ENCODE assay signal across 8 mouse cellular contexts in the genomic region with DNA sequence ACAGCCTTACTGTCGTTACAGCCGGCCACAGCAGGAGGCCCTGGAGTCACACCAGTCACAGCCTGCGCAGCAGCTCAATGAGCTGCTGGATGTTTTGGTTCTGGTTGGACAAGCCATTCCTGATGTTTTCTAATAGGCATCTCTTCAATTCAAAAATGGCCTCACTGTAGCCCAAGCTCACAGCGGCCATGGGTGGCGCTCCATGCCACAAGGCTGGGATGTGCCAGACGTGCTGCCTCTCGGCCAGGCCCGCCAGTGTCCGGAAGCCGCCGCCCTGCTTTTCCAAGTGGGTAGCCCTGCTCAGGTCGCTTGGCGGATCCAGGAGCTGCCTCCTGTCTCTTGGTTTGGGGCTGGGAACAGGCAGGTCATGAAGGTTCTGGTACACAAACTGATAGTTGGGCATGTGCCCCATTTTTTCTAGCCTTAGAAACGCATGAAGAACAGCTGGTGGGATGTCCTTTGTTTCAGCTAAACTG. TPM values are rescaled to one million over a fixed set of nuclear protein-coding genes. Genes with fewer than 3 reads are reported as not detected.
DNase-seq lines count a peak whose midpoint lies in the region; ATAC-seq and TF ChIP-seq lines count a peak whose summit lies in the region.

Gene Mrps24, minus strand, starts transcription at position 51 of the 476 bp plus-strand sequence.

- H3K27ac ChIP-seq in kidney, adult 2 months (ENCODE audit: insufficient read depth, low read depth, low read length) = no peak within 1 kb of the TSS
- no peak within 1 kb of the TSS for H3K27ac ChIP-seq in forebrain, embryonic 15.5 days (replicated peaks)
- H3K27ac ChIP-seq in hindbrain, embryonic 10.5 days = no peak within 1 kb of the TSS
- no peak within 1 kb of the TSS for H3K27ac ChIP-seq in liver, embryonic 11.5 days (ENCODE audit: low read depth, low read length)
- no peak within 1 kb of the TSS for H3K27ac ChIP-seq in stomach, embryonic 16.5 days (ENCODE audit: low read length)

- no peak for DNase-seq in kidney, adult 2 months
- DNase-seq in kidney, adult 11 months = no peak
- peak; percentile 29 for DNase-seq in R1 (ENCODE audit: low read depth, low spot score)
- no peak for DNase-seq in hindbrain, embryonic 10.5 days (ENCODE audit: low spot score)
- no peak for DNase-seq in liver, embryonic 11.5 days (ENCODE audit: low spot score)
- no peak for DNase-seq in urinary bladder, adult 18-20 months (ENCODE audit: low spot score in 2 of 2)

- no peak within 1 kb of the TSS for H3K4me2 ChIP-seq in forebrain, embryonic 15.5 days (replicated peaks)
- no peak within 1 kb of the TSS for H3K4me2 ChIP-seq in liver, embryonic 11.5 days
- no peak within 1 kb of the TSS for H3K4me2 ChIP-seq in stomach, embryonic 16.5 days (ENCODE audit: low read depth, low read length)

- no peak for ATAC-seq in forebrain, embryonic 15.5 days (replicated peaks)
- ATAC-seq in liver, embryonic 11.5 days (replicated peaks; ENCODE audit: low FRiP score) = no peak
- ATAC-seq in stomach, embryonic 16.5 days (ENCODE audit: insufficient read depth, low FRiP score) = no peak

- TF ChIP-seq CTCF in kidney, adult 2 months (conservative IDR thresholded peaks at IDR 0.05; ENCODE audit: insufficient read depth, insufficient read length, low read depth, low read length) = no peak

- no peak within 1 kb of the TSS for H3K4me3 ChIP-seq in kidney, adult 2 months (ENCODE audit: insufficient read depth, low read depth, low read length)
- H3K4me3 ChIP-seq in forebrain, embryonic 15.5 days = no peak within 1 kb of the TSS
- no peak within 1 kb of the TSS for H3K4me3 ChIP-seq in hindbrain, embryonic 10.5 days
- H3K4me3 ChIP-seq in liver, embryonic 11.5 days (ENCODE audit: low read depth, low read length) = no peak within 1 kb of the TSS
- no peak within 1 kb of the TSS for H3K4me3 ChIP-seq in stomach, embryonic 16.5 days (replicated peaks; ENCODE audit: low read length)

- no peaks in the 10 kb centered on the region for H3K9me3 ChIP-seq in forebrain, embryonic 15.5 days
- no peaks in the 10 kb centered on the region for H3K9me3 ChIP-seq in hindbrain, embryonic 10.5 days
- H3K9me3 ChIP-seq in liver, embryonic 11.5 days (ENCODE audit: control insufficient read depth, low read length) = no peaks in the 10 kb centered on the region
- H3K9me3 ChIP-seq in stomach, embryonic 16.5 days (replicated peaks; ENCODE audit: control insufficient read depth, low read length) = no peaks in the 10 kb centered on the region

- WGBS in kidney, adult 2 months = 85% methylated on average over 14 of the region's 14 CpGs
- WGBS in forebrain, embryonic 15.5 days = 80% methylated on average over 14 of the region's 14 CpGs
- 80% methylated on average over 14 of the region's 14 CpGs for WGBS in hindbrain, embryonic 10.5 days
- WGBS in liver, embryonic 11.5 days = 86% methylated on average over 14 of the region's 14 CpGs
- WGBS in stomach, embryonic 16.5 days = 77% methylated on average over 14 of the region's 14 CpGs

- H3K36me3 ChIP-seq in kidney, adult 2 months (ENCODE audit: control insufficient read depth, insufficient read depth, low read length) = peaks cover 3% of the 10 kb centered on the region; the same call in 1 of the 2 replicates
- H3K36me3 ChIP-seq in forebrain, embryonic 15.5 days = peaks cover 36% of the 10 kb centered on the region
- H3K36me3 ChIP-seq in hindbrain, embryonic 10.5 days = peaks cover 45% of the 10 kb centered on the region
- H3K36me3 ChIP-seq in liver, embryonic 11.5 days (ENCODE audit: control insufficient read depth, insufficient read depth, low read length) = peaks cover 18% of the 10 kb centered on the region
- peaks cover 34% of the 10 kb centered on the region for H3K36me3 ChIP-seq in stomach, embryonic 16.5 days (ENCODE audit: control insufficient read depth, insufficient read depth, low read length)

- no peaks in the 10 kb centered on the region for H3K4me1 ChIP-seq in kidney, adult 2 months (ENCODE audit: control insufficient read depth, insufficient read depth, low read length)
- no peaks in the 10 kb centered on the region for H3K4me1 ChIP-seq in forebrain, embryonic 15.5 days
- H3K4me1 ChIP-seq in hindbrain, embryonic 10.5 days (replicated peaks) = no peaks in the 10 kb centered on the region
- no peaks in the 10 kb centered on the region for H3K4me1 ChIP-seq in liver, embryonic 11.5 days (replicated peaks; ENCODE audit: control insufficient read depth, insufficient read depth, low read length)
- H3K4me1 ChIP-seq in stomach, embryonic 16.5 days (ENCODE audit: control insufficient read depth, insufficient read depth, low read length) = no peaks in the 10 kb centered on the region

- no peak within 1 kb of the TSS for H3K9ac ChIP-seq in forebrain, embryonic 15.5 days (replicated peaks)
- H3K9ac ChIP-seq in liver, embryonic 11.5 days (ENCODE audit: low read depth, low read length) = no peak within 1 kb of the TSS
- no peak within 1 kb of the TSS for H3K9ac ChIP-seq in stomach, embryonic 16.5 days (ENCODE audit: low read length)

- H3K27me3 ChIP-seq in kidney, adult 2 months (replicated peaks; ENCODE audit: control insufficient read depth, insufficient read depth, low read length) = no peaks in the 10 kb centered on the region
- H3K27me3 ChIP-seq in forebrain, embryonic 15.5 days = no peaks in the 10 kb centered on the region
- H3K27me3 ChIP-seq in hindbrain, embryonic 10.5 days (ENCODE audit: insufficient read depth, poor library complexity, severe bottlenecking) = no peaks in the 10 kb centered on the region
- H3K27me3 ChIP-seq in liver, embryonic 11.5 days (replicated peaks; ENCODE audit: control insufficient read depth, insufficient read depth, low read length) = no peaks in the 10 kb centered on the region
- no peaks in the 10 kb centered on the region for H3K27me3 ChIP-seq in stomach, embryonic 16.5 days (ENCODE audit: control insufficient read depth, insufficient read depth, low read length)

- no peak for TF ChIP-seq POLR2A in kidney, adult 2 months (IDR thresholded peaks at IDR 0.05; ENCODE audit: low read depth, low read length)

RNA-seq across cellular contexts. Expression of gene Mrps24, which starts in this region (rescaled TPM):
- polyA plus RNA-seq in kidney, adult 2 months (2012; rRNA removed) = 272 and 323 TPM in 2 replicates
- polyA plus RNA-seq in forebrain, embryonic 15.5 days (2015; fragmentation: Nextera tagmentation; extraction: Ambion mirVana) = 177 and 180 TPM in 2 replicates
- 144 and 183 TPM in 2 replicates for polyA plus RNA-seq in hindbrain, embryonic 10.5 days (2016; fragmentation: Nextera tagmentation; extraction: Ambion mirVana)
- polyA plus RNA-seq in liver, embryonic 11.5 days (2014; fragmentation: Nextera tagmentation; extraction: Ambion mirVana) = 203 and 204 TPM in 2 replicates
- polyA plus RNA-seq in stomach, embryonic 16.5 days (2015; fragmentation: Nextera tagmentation; extraction: Ambion mirVana) = 191 and 192 TPM in 2 replicates
